Mouse (Mus musculus): ENCODE data around the gene Pla2g15.

Gene Pla2g15

GRCm38 (mm10) chr8:106149801-106150652 is at the start of gene Pla2g15:
Pla2g15 (plus strand) TSS chr8:106150399.
- peak; percentile 97 for DNase-seq (ENCODE audit: low read depth, low spot score)

- no peak for DNase-seq (ENCODE audit: low read depth, low spot score)
Measured at GRCm38 (mm10) chr8:106102321-106102720, 47.9 kb upstream of the Pla2g15 start.

GRCm38 (mm10) chr8:106103888-106104287 is 46.3 kb upstream of the Pla2g15 start:
- no peak for DNase-seq (ENCODE audit: low read depth, low spot score)

GRCm38 (mm10) chr8:106106193-106106592 is 44.0 kb upstream of the Pla2g15 start:
- DNase-seq (ENCODE audit: low read depth, low spot score) = no peak

GRCm38 (mm10) chr8:106108080-106108479 is 42.1 kb upstream of the Pla2g15 start:
- no peak for DNase-seq (ENCODE audit: low read depth, low spot score)

- DNase-seq (ENCODE audit: low read depth, low spot score) = no peak
Measured at GRCm38 (mm10) chr8:106108729-106109128, 41.5 kb upstream of the Pla2g15 start.

GRCm38 (mm10) chr8:106112041-106112440 is 38.2 kb upstream of the Pla2g15 start:
- DNase-seq (ENCODE audit: low read depth, low spot score) = peak; percentile 40

GRCm38 (mm10) chr8:106112514-106112913 is 37.7 kb upstream of the Pla2g15 start:
- no peak for DNase-seq (ENCODE audit: low read depth, low spot score)

- DNase-seq (ENCODE audit: low read depth, low spot score) = peak; percentile 80
Measured at GRCm38 (mm10) chr8:106115897-106116296, 34.3 kb upstream of the Pla2g15 start.

- peak; percentile 36 for DNase-seq (ENCODE audit: low read depth, low spot score)
Measured at GRCm38 (mm10) chr8:106123443-106123842, 26.8 kb upstream of the Pla2g15 start.

GRCm38 (mm10) chr8:106126055-106126454 is 24.1 kb upstream of the Pla2g15 start:
- DNase-seq (ENCODE audit: low read depth, low spot score) = no peak

GRCm38 (mm10) chr8:106127054-106127453 is 23.1 kb upstream of the Pla2g15 start:
- peak; percentile 45 for DNase-seq (ENCODE audit: low read depth, low spot score)

- no peak for DNase-seq (ENCODE audit: low read depth, low spot score)
Measured at GRCm38 (mm10) chr8:106127882-106128410, 22.3 kb upstream of the Pla2g15 start.

- no peak for DNase-seq (ENCODE audit: low read depth, low spot score)
Measured at GRCm38 (mm10) chr8:106129232-106129930, 20.8 kb upstream of the Pla2g15 start.

GRCm38 (mm10) chr8:106129997-106130396 is 20.2 kb upstream of the Pla2g15 start:
- DNase-seq (ENCODE audit: low read depth, low spot score) = no peak

- DNase-seq (ENCODE audit: low read depth, low spot score) = no peak
Measured at GRCm38 (mm10) chr8:106130505-106130904, 19.7 kb upstream of the Pla2g15 start.

- no peak for DNase-seq (ENCODE audit: low read depth, low spot score)
Measured at GRCm38 (mm10) chr8:106131021-106131420, 19.2 kb upstream of the Pla2g15 start.

- DNase-seq (ENCODE audit: low read depth, low spot score) = no peak
Measured at GRCm38 (mm10) chr8:106131488-106132222, 18.5 kb upstream of the Pla2g15 start.

GRCm38 (mm10) chr8:106132356-106132755 is 17.8 kb upstream of the Pla2g15 start:
- DNase-seq (ENCODE audit: low read depth, low spot score) = no peak

GRCm38 (mm10) chr8:106133526-106133925 is 16.7 kb upstream of the Pla2g15 start:
- no peak for DNase-seq (ENCODE audit: low read depth, low spot score)

GRCm38 (mm10) chr8:106133946-106134345 is 16.3 kb upstream of the Pla2g15 start:
- DNase-seq (ENCODE audit: low read depth, low spot score) = no peak

Measured in ZHBTc4 (cell line).